Mouse (Mus musculus) liver, adult 2 months (tissue): ENCODE measurements around the gene Irf9.

Source experiments
- CTCF ChIP-seq: fragments of 200-500 bp; IDR thresholded peaks from 2 replicates; pipeline ENCODE4 v1.5.1; 2011; ENCODE audit warnings: low read depth, low read length, control low read depth
- POLR2A ChIP-seq: fragments of 200-500 bp; IDR thresholded peaks from 2 replicates; pipeline ENCODE4 v1.6.1; 2011; ENCODE audit warnings: low read length, control low read depth; ENCODE audit not compliant: insufficient read depth; ENCODE audit errors: extremely low read depth

DNA sequence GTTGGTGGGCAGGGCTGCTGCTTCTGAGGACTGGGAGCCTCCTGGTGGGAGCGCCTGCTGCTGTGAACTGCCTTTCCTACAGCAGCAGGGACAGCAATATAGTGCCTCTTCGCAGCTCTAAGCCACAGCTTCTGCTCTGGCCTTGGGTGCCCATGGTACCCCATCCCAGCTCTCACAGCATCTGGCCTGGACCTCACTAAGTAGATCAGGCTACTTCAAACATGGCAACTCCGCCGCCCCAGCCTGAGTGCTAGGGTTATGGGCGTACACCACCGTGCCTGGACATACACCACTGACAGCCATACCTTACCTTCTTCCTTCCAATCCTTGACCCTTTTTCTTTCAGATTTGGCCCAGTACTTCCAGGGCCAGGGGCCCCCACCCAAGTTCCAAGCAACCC lies 5.0 kb downstream of the Irf9 start:
- TF ChIP-seq CTCF: no peak
- TF ChIP-seq POLR2A: no peak
